Mouse (Mus musculus) spleen, adult 12 weeks (tissue): Measurements from ENCODE around the gene Dbh.
A peak's percentile ranks its signal among the peaks of the same experiment; 100 is the strongest.

Experiments
- DNase-seq: peaks from one replicate; pipeline ENCODE4 v3.0.0; 2022; ENCODE audit warnings: low spot score

The Dbh gene

GRCm38 (mm10) chr2:27163851-27164250 lies 1.2 kb upstream of the Dbh start:
- DNase-seq: no peak

- no peak for DNase-seq
Measured at GRCm38 (mm10) chr2:27166074-27166473, 1.0 kb downstream of the Dbh start.

GRCm38 (mm10) chr2:27166999-27167398 lies 2.0 kb downstream of the Dbh start:
- DNase-seq: no peak

GRCm38 (mm10) chr2:27174242-27174641 lies 9.2 kb downstream of the Dbh start:
- no peak for DNase-seq

GRCm38 (mm10) chr2:27175696-27176267 lies 10.7 kb downstream of the Dbh start:
- no peak for DNase-seq

GRCm38 (mm10) chr2:27179101-27179500 lies 14.1 kb downstream of the Dbh start:
- no peak for DNase-seq

- DNase-seq: no peak
Measured at GRCm38 (mm10) chr2:27181907-27182306, 16.9 kb downstream of the Dbh start.

GRCm38 (mm10) chr2:27183734-27184133 lies 18.7 kb downstream of the Dbh start:
- DNase-seq: no peak

- DNase-seq: no peak
Measured at GRCm38 (mm10) chr2:27187531-27187930, 22.5 kb downstream of the Dbh start.

GRCm38 (mm10) chr2:27189994-27190393 lies 25.0 kb downstream of the Dbh start:
- DNase-seq: no peak

- no peak for DNase-seq
Measured at GRCm38 (mm10) chr2:27198551-27199246, 33.7 kb downstream of the Dbh start.

GRCm38 (mm10) chr2:27200586-27200985 lies 35.6 kb downstream of the Dbh start:
- no peak for DNase-seq

GRCm38 (mm10) chr2:27205666-27206065 lies 40.6 kb downstream of the Dbh start:
- no peak for DNase-seq

- no peak for DNase-seq
Measured at GRCm38 (mm10) chr2:27206128-27206797, 41.2 kb downstream of the Dbh start.

GRCm38 (mm10) chr2:27207126-27207525 lies 42.1 kb downstream of the Dbh start:
- no peak for DNase-seq

- no peak for DNase-seq
Measured at GRCm38 (mm10) chr2:27209370-27209769, 44.3 kb downstream of the Dbh start.

GRCm38 (mm10) chr2:27209816-27210215 lies 44.8 kb downstream of the Dbh start:
- DNase-seq: no peak

GRCm38 (mm10) chr2:27210255-27210654 lies 45.2 kb downstream of the Dbh start:
- peak; percentile 22 for DNase-seq

- no peak for DNase-seq
Measured at GRCm38 (mm10) chr2:27210676-27211210, 45.7 kb downstream of the Dbh start.

- DNase-seq: no peak
Measured at GRCm38 (mm10) chr2:27211966-27212893, 47.2 kb downstream of the Dbh start.

- DNase-seq: no peak
Measured at GRCm38 (mm10) chr2:27215537-27215936, 50.5 kb downstream of the Dbh start.

- no peak for DNase-seq
Measured at GRCm38 (mm10) chr2:27218121-27218544, 53.1 kb downstream of the Dbh start.
